Mouse (Mus musculus): ENCODE results near the gene Fam214a. TPM values are rescaled to one million over a fixed set of nuclear protein-coding genes. Genes with fewer than 3 reads are reported as not detected.

The Fam214a gene
- polyA plus RNA-seq, 1 experiment from 2014 or later, result 2.1 TPM

GRCm38 (mm10) chr9:74953265-74953958 is 728 bp downstream of the Fam214a start:
- peak overlapping the region; percentile 83 for H3K27ac ChIP-seq (replicated peaks)
- no peaks in the 10 kb centered on the region for H3K27me3 ChIP-seq
- H3K9me3 ChIP-seq (replicated peaks), result no peaks in the 10 kb centered on the region
- peak; percentile 73 for ATAC-seq (ENCODE audit: insufficient read depth)
- WGBS (ENCODE audit: insufficient replicate concordance), result 5% methylated on average over 31 of the region's 31 CpGs
- H3K9ac ChIP-seq, result peak overlapping the region; percentile 53
- H3K4me3 ChIP-seq (replicated peaks), result peak overlapping the region; percentile 70
- peaks cover 20% of the 10 kb centered on the region for H3K4me1 ChIP-seq (replicated peaks)
- peak overlapping the region; percentile 86 for H3K4me2 ChIP-seq
- H3K36me3 ChIP-seq (replicated peaks), result 0 out of 2 replicates have a peak, but pooled peaks cover 3% of the 10 kb centered on the region

GRCm38 (mm10) chr9:74953959-74954279 is 1.2 kb downstream of the Fam214a start:
- Histone ChIP-seq H3K27ac (replicated peaks) (no peak overlapping the region), H3K4me2 (peak overlapping the region; percentile 86)

DNA sequence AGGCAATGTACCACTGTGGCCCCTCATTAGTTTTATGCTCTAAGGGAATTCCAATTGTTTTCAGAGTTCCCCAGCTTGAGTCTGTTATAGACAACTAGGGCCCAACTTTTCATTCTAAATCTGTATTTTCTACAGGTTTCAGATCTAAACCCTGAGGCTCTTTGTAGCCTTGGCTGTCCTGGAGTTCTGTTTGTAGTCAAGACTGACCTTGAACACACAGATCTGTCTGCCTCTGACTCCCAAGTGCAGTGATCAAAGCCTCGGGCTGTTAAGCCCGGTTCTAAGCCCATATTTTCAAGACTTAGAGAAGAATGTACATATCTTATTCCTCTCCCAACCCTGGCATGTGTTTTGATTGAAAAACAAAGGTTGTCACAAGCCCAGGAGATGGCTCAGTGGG is 1.7 kb downstream of the Fam214a start:
- no peaks in the 10 kb centered on the region for H3K9me3 ChIP-seq (replicated peaks)
- H3K4me1 ChIP-seq (replicated peaks), result peaks cover 20% of the 10 kb centered on the region
- WGBS (ENCODE audit: insufficient replicate concordance), result 58% methylated on average over 2 of the region's 2 CpGs
- 0 out of 2 replicates have a peak overlapping the region, but pooled peaks have one; percentile 86 for H3K4me2 ChIP-seq
- no peak overlapping the region for H3K4me3 ChIP-seq (replicated peaks)
- no peak overlapping the region for H3K27ac ChIP-seq (replicated peaks)
- H3K36me3 ChIP-seq (replicated peaks), result 0 out of 2 replicates have a peak, but pooled peaks cover 3% of the 10 kb centered on the region
- ATAC-seq (ENCODE audit: insufficient read depth), result no peak
- no peak overlapping the region for H3K9ac ChIP-seq
- no peaks in the 10 kb centered on the region for H3K27me3 ChIP-seq

More at GRCm38 (mm10) chr9:74953959-74954279, 1.2 kb downstream of the Fam214a start:
- H3K9ac ChIP-seq, result peak overlapping the region; percentile 53; the same call in 1 of the 2 replicates
- H3K27me3 ChIP-seq, result no peaks in the 10 kb centered on the region
- no peak for ATAC-seq (ENCODE audit: insufficient read depth)
- 0 out of 2 replicates have a peak, but pooled peaks cover 3% of the 10 kb centered on the region for H3K36me3 ChIP-seq (replicated peaks)
- peaks cover 20% of the 10 kb centered on the region for H3K4me1 ChIP-seq (replicated peaks)
- no peaks in the 10 kb centered on the region for H3K9me3 ChIP-seq (replicated peaks)
- H3K4me3 ChIP-seq (replicated peaks), result peak overlapping the region; percentile 70
- 40% methylated on average over 2 of the region's 2 CpGs for WGBS (ENCODE audit: insufficient replicate concordance)

GRCm38 (mm10) chr9:74960630-74961029 is 7.9 kb downstream of the Fam214a start:
- no peaks in the 10 kb centered on the region for H3K4me1 ChIP-seq (replicated peaks)
- no peaks in the 10 kb centered on the region for H3K9me3 ChIP-seq (replicated peaks)
- WGBS (ENCODE audit: insufficient replicate concordance), result 68% methylated on average over 6 of the region's 6 CpGs
- no peak overlapping the region for H3K27ac ChIP-seq (replicated peaks)
- no peak overlapping the region for H3K4me3 ChIP-seq (replicated peaks)
- no peak overlapping the region for H3K4me2 ChIP-seq
- ATAC-seq (ENCODE audit: insufficient read depth), result no peak
- H3K27me3 ChIP-seq, result no peaks in the 10 kb centered on the region
- no peak overlapping the region for H3K9ac ChIP-seq
- 0 out of 2 replicates have a peak, but pooled peaks cover 3% of the 10 kb centered on the region for H3K36me3 ChIP-seq (replicated peaks)

DNA sequence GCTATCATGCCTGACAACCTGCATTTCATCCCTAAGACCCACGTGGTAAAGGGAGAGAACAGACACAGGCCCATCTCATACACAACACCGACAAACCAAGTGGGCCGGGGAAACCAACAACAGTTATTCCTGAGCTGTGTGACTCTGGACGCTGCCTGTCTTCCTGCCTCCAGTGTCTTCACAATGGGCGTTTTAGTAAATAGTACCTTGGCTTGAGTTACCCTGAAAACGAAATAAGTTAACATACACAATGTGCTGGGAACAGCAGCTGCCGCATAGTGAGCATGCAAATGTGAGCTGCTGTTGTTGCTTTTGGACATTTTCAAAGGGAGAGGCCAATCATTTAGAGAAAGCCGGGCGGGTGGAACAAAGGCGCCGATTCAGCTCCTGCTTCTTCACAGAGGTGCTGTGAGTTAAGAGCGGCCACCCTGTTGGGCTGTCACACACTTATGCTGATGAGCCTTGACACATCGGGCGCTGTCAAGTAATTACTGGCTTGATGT is 8.4 kb downstream of the Fam214a start:
- Histone ChIP-seq H3K4me3 (replicated peaks) (no peak overlapping the region), H3K36me3 (replicated peaks) (0 out of 2 replicates have a peak, but pooled peaks cover under 1% of the 10 kb centered on the region), H3K27me3 (no peaks in the 10 kb centered on the region), H3K27ac (replicated peaks) (no peak overlapping the region), H3K9ac (no peak overlapping the region), H3K9me3 (replicated peaks) (no peaks in the 10 kb centered on the region), H3K4me1 (replicated peaks) (no peaks in the 10 kb centered on the region), H3K4me2 (no peak overlapping the region)
- WGBS (ENCODE audit: insufficient replicate concordance), result 56% methylated on average over 14 of the region's 14 CpGs
- no peak for ATAC-seq (ENCODE audit: insufficient read depth)

DNA sequence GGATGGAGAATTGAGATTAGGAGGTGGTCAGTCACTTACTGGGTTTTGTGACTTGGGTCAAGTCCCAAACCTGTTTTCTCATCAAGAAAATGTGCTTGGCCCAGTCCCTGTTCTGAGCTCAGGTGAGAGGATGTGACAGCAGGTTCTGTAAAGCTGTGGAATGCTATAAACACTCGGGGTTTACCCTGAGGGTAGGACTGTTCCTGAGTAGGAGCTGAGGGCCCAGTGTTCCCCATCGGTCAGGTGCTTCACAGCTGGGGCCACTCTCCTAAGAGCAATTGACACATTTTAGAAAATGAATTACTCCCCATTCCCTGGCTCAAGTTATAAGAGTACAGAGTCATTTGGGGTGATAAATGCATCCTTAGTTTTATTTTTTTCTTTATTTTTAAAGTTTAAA is 11.3 kb downstream of the Fam214a start:
- Histone ChIP-seq H3K4me2 (no peak overlapping the region), H3K27me3 (no peaks in the 10 kb centered on the region), H3K27ac (replicated peaks) (no peak overlapping the region), H3K36me3 (replicated peaks) (no peaks in the 10 kb centered on the region), H3K4me1 (replicated peaks) (no peaks in the 10 kb centered on the region), H3K9ac (no peak overlapping the region), H3K9me3 (replicated peaks) (no peaks in the 10 kb centered on the region), H3K4me3 (replicated peaks) (no peak overlapping the region)
- WGBS (ENCODE audit: insufficient replicate concordance), result 59% methylated on average over 2 of the region's 2 CpGs
- no peak for ATAC-seq (ENCODE audit: insufficient read depth)

GRCm38 (mm10) chr9:74964866-74965384 is 12.2 kb downstream of the Fam214a start:
- Histone ChIP-seq H3K9ac (no peak overlapping the region), H3K27ac (replicated peaks) (no peak overlapping the region), H3K4me2 (no peak overlapping the region), H3K4me3 (replicated peaks) (no peak overlapping the region), H3K36me3 (replicated peaks) (no peaks in the 10 kb centered on the region), H3K27me3 (no peaks in the 10 kb centered on the region), H3K4me1 (replicated peaks) (no peaks in the 10 kb centered on the region), H3K9me3 (replicated peaks) (no peaks in the 10 kb centered on the region)
- ATAC-seq (ENCODE audit: insufficient read depth), result no peak
- WGBS (ENCODE audit: insufficient replicate concordance), result 51% methylated on average over 10 of the region's 10 CpGs

DNA sequence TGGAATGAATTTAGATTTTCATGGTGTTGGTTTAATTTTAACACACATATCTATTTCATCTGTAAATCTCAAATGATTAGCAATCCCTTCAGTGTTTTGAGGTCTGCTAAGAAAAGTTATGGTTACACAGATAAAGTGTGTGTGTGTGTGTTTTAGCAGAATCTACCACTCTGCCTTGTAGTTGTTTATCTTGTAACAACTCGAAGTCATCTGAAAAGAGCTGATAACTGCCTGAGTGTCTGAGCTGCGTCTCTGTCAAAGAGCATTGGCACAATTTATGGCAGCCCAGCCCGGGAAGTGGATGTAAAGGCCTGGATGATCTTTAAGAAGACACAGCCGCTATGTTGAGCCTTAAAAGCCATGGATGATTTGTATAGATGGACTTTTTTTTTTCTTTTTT is 13.5 kb downstream of the Fam214a start:
- H3K4me1 ChIP-seq (replicated peaks), result no peaks in the 10 kb centered on the region
- H3K36me3 ChIP-seq (replicated peaks), result no peaks in the 10 kb centered on the region
- H3K9ac ChIP-seq, result no peak overlapping the region
- 26% methylated on average over 4 of the region's 4 CpGs for WGBS (ENCODE audit: insufficient replicate concordance)
- no peak overlapping the region for H3K4me3 ChIP-seq (replicated peaks)
- H3K9me3 ChIP-seq (replicated peaks), result no peaks in the 10 kb centered on the region
- H3K27me3 ChIP-seq, result no peaks in the 10 kb centered on the region
- H3K4me2 ChIP-seq, result no peak overlapping the region
- no peak for ATAC-seq (ENCODE audit: insufficient read depth)
- H3K27ac ChIP-seq (replicated peaks), result no peak overlapping the region

GRCm38 (mm10) chr9:74968647-74969428 is 16.2 kb downstream of the Fam214a start:
- no peaks in the 10 kb centered on the region for H3K36me3 ChIP-seq (replicated peaks)
- no peak overlapping the region for H3K9ac ChIP-seq
- H3K4me2 ChIP-seq, result no peak overlapping the region
- H3K27me3 ChIP-seq, result no peaks in the 10 kb centered on the region
- H3K27ac ChIP-seq (replicated peaks), result no peak overlapping the region
- H3K4me1 ChIP-seq (replicated peaks), result no peaks in the 10 kb centered on the region
- no peak for ATAC-seq (ENCODE audit: insufficient read depth)
- no peak overlapping the region for H3K4me3 ChIP-seq (replicated peaks)
- no peaks in the 10 kb centered on the region for H3K9me3 ChIP-seq (replicated peaks)
- WGBS (ENCODE audit: insufficient replicate concordance), result 73% methylated on average over 8 of the region's 8 CpGs

GRCm38 (mm10) chr9:74970591-74970990 is 17.9 kb downstream of the Fam214a start:
- no peak for ATAC-seq (ENCODE audit: insufficient read depth)
- Histone ChIP-seq H3K27ac (replicated peaks) (no peak overlapping the region), H3K4me3 (replicated peaks) (no peak overlapping the region), H3K9ac (no peak overlapping the region), H3K36me3 (replicated peaks) (no peaks in the 10 kb centered on the region), H3K27me3 (no peaks in the 10 kb centered on the region), H3K4me1 (replicated peaks) (peaks cover 12% of the 10 kb centered on the region), H3K9me3 (replicated peaks) (no peaks in the 10 kb centered on the region), H3K4me2 (no peak overlapping the region)
- WGBS (ENCODE audit: insufficient replicate concordance), result 77% methylated on average over 1 of the region's 1 CpGs

Data from liver, embryonic 15.5 days (tissue).